Mouse (Mus musculus): ENCODE measurements around the gene Cfap46.
"Not testable (repeated sequence)": the region's sequence is repeated elsewhere in the genome, so short reads cannot be mapped to it uniquely, and the experiment has no call there.

Cfap46 gene

GRCm38 (mm10) chr7:139663318-139663717 is 20.3 kb downstream of the Cfap46 start:
- no peak for DNase-seq (ENCODE audit: low spot score in 2 of 2)

- not testable (repeated sequence) for DNase-seq (ENCODE audit: low spot score in 2 of 2)
These were observed 23.7 kb downstream of the Cfap46 start for GRCm38 (mm10) chr7:139659901-139660300.

- no peak for DNase-seq (ENCODE audit: low spot score in 2 of 2)
These were observed 33.9 kb downstream of the Cfap46 start for GRCm38 (mm10) chr7:139649698-139650097.

GRCm38 (mm10) chr7:139648107-139648824 is 35.4 kb downstream of the Cfap46 start:
- DNase-seq (ENCODE audit: low spot score in 2 of 2) = peak; percentile 45 to 95

GRCm38 (mm10) chr7:139633393-139633792 is 50.2 kb downstream of the Cfap46 start:
- no peak for DNase-seq (ENCODE audit: low spot score in 2 of 2)

GRCm38 (mm10) chr7:139625156-139625555 is 58.5 kb downstream of the Cfap46 start:
- no peak for DNase-seq (ENCODE audit: low spot score in 2 of 2)

- DNase-seq (ENCODE audit: low spot score in 2 of 2) = peak in 1 of 2 experiments; percentile 9
These were observed 61.0 kb downstream of the Cfap46 start for GRCm38 (mm10) chr7:139622568-139622967.

GRCm38 (mm10) chr7:139615767-139616766 is 67.5 kb downstream of the Cfap46 start:
- DNase-seq (ENCODE audit: low spot score in 2 of 2) = peak in 1 of 2 experiments; percentile 87

GRCm38 (mm10) chr7:139610328-139610727 is 73.3 kb downstream of the Cfap46 start:
- no peak for DNase-seq (ENCODE audit: low spot score in 2 of 2)

- DNase-seq (ENCODE audit: low spot score in 2 of 2) = no peak
These were observed 87.8 kb downstream of the Cfap46 start for GRCm38 (mm10) chr7:139595862-139596261.

- no peak for DNase-seq (ENCODE audit: low spot score in 2 of 2)
These were observed 88.3 kb downstream of the Cfap46 start for GRCm38 (mm10) chr7:139595311-139595710.

GRCm38 (mm10) chr7:139591311-139591710 is 92.3 kb downstream of the Cfap46 start:
- no peak for DNase-seq (ENCODE audit: low spot score in 2 of 2)

GRCm38 (mm10) chr7:139590302-139590701 is 93.3 kb downstream of the Cfap46 start:
- DNase-seq (ENCODE audit: low spot score in 2 of 2) = no peak

GRCm38 (mm10) chr7:139587919-139588318 is 95.7 kb downstream of the Cfap46 start:
- no peak for DNase-seq (ENCODE audit: low spot score in 2 of 2)

- DNase-seq (ENCODE audit: low spot score in 2 of 2) = no peak
These were observed 98.3 kb downstream of the Cfap46 start for GRCm38 (mm10) chr7:139585183-139585821.

- DNase-seq (ENCODE audit: low spot score in 2 of 2) = no peak
These were observed 99.1 kb downstream of the Cfap46 start for GRCm38 (mm10) chr7:139584221-139585175.

GRCm38 (mm10) chr7:139583094-139583737 is 100.4 kb downstream of the Cfap46 start:
- DNase-seq (ENCODE audit: low spot score in 2 of 2) = no peak

- DNase-seq (ENCODE audit: low spot score in 2 of 2) = peak in 1 of 2 experiments; percentile 44
These were observed 101.0 kb downstream of the Cfap46 start, which contains the start of gene Nkx6-2 for GRCm38 (mm10) chr7:139582595-139582994. Gene Nkx6-2 (minus strand): TSS chr7:139582797.

- no peak for DNase-seq (ENCODE audit: low spot score in 2 of 2)
These were observed 101.6 kb downstream of the Cfap46 start for GRCm38 (mm10) chr7:139581801-139582571.

All from left cerebral cortex, adult 9 months (tissue).